9 mouse cellular contexts compared by ENCODE assay signal in the genomic region with DNA sequence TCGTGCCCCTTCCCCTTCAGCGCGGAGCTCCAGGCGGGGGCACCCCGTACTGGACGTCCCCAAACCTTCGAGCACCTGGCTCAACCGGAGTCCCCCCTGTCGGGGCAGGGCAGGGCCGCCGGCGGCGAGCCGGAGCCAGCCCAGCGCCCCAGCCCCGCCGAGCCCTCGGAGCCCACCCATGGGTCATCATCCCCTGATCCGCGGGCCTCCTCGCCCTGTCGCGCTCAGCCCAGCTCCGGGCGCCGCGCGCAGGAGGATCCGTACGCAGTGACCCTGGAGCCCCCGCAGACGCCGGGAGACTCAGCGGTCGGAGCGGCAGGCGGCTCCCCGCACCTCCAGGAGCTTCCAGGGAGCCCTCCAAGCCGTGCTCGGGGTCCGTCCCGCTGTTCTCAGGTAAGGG. TPM values are rescaled to one million over a fixed set of nuclear protein-coding genes. Genes with fewer than 3 reads are reported as not detected.
DNase-seq lines count a peak whose midpoint lies in the region; ATAC-seq and TF ChIP-seq lines count a peak whose summit lies in the region.
"Had no signal": no experiment of that assay in that cellular context is flagged by ENCODE, and none has a peak within 500 bp of the region (broad histone marks: within the 10 kb centered on the region; RNA-seq: fewer than 3 reads in every experiment).

TSS of gene Rasd2 (plus strand) at position 259 of the 400 bp plus-strand sequence.

- H3K4me2 ChIP-seq in lung, embryonic 14.5 days: peak within 1 kb of the TSS; percentile 95
- peak within 1 kb of the TSS; percentile 94 for H3K4me2 ChIP-seq in stomach, embryonic 14.5 days (replicated peaks; ENCODE audit: low read depth, low read length)

- 2% methylated on average over 42 of the region's 42 CpGs for WGBS in lung, embryonic 14.5 days
- WGBS in limb, embryonic 10.5 days: 2% methylated on average over 41 of the region's 42 CpGs
- 2% methylated on average over 42 of the region's 42 CpGs for WGBS in stomach, embryonic 14.5 days

- no peaks in the 10 kb centered on the region for H3K9me3 ChIP-seq in lung, embryonic 14.5 days (ENCODE audit: low read depth, low read length)
- no peaks in the 10 kb centered on the region for H3K9me3 ChIP-seq in limb, embryonic 10.5 days (replicated peaks)
- H3K9me3 ChIP-seq in stomach, embryonic 14.5 days (ENCODE audit: control insufficient read depth, low read depth, low read length): no peaks in the 10 kb centered on the region

- no peak for ATAC-seq in cerebellum, adult (ENCODE audit: insufficient number of reproducible peaks, low FRiP score, low TSS enrichment)
- ATAC-seq in lung, embryonic 14.5 days (ENCODE audit: insufficient read depth): no peak
- ATAC-seq in stomach, embryonic 14.5 days (ENCODE audit: insufficient number of reproducible peaks, insufficient read depth, low FRiP score, low read depth): no peak

- TF ChIP-seq CTCF in lung, embryonic 14.5 days (IDR thresholded peaks at IDR 0.05; ENCODE audit: low read depth): no peak

- peak; percentile 46 for DNase-seq in cerebellum, adult 11-12 months
- DNase-seq in lung, embryonic 14.5 days: no peak
- DNase-seq in lung, postnatal 14 days: no peak
- peak; percentile 24 for DNase-seq in gastrocnemius, postnatal 10 days
- DNase-seq in limb, embryonic 10.5 days (ENCODE audit: low spot score): peak; percentile 38
- no peak for DNase-seq in frontal cortex, postnatal 25 days (ENCODE audit: low spot score in 2 of 2)

- H3K27ac ChIP-seq in lung, embryonic 14.5 days (ENCODE audit: low read depth): no peak within 1 kb of the TSS
- peak within 1 kb of the TSS; percentile 19; the same call in 1 of the 2 replicates for H3K27ac ChIP-seq in limb, embryonic 10.5 days
- no peak within 1 kb of the TSS for H3K27ac ChIP-seq in stomach, embryonic 14.5 days (ENCODE audit: low read length)

- H3K36me3 ChIP-seq in lung, embryonic 14.5 days (ENCODE audit: insufficient read depth): no peaks in the 10 kb centered on the region
- H3K36me3 ChIP-seq in limb, embryonic 10.5 days: no peaks in the 10 kb centered on the region
- H3K36me3 ChIP-seq in stomach, embryonic 14.5 days (ENCODE audit: control insufficient read depth, insufficient read depth, low read length): no peaks in the 10 kb centered on the region

- peak within 1 kb of the TSS; percentile 40 for H3K9ac ChIP-seq in lung, embryonic 14.5 days
- H3K9ac ChIP-seq in stomach, embryonic 14.5 days (replicated peaks; ENCODE audit: low read depth, low read length): peak within 1 kb of the TSS; percentile 28; the same call in 1 of the 2 replicates

- peaks cover 44% of the 10 kb centered on the region for H3K27me3 ChIP-seq in lung, embryonic 14.5 days (ENCODE audit: insufficient read depth, low read length)
- peaks cover 82% of the 10 kb centered on the region for H3K27me3 ChIP-seq in limb, embryonic 10.5 days (ENCODE audit: low read depth, poor library complexity, severe bottlenecking)
- H3K27me3 ChIP-seq in stomach, embryonic 14.5 days (ENCODE audit: control insufficient read depth, insufficient read depth, low read length): peaks cover 24% of the 10 kb centered on the region; the same call in 1 of the 2 replicates

- peak within 1 kb of the TSS; percentile 46 for H3K4me3 ChIP-seq in lung, embryonic 14.5 days (ENCODE audit: low read depth, low read length)
- H3K4me3 ChIP-seq in limb, embryonic 10.5 days: peak within 1 kb of the TSS; percentile 59
- H3K4me3 ChIP-seq in stomach, embryonic 14.5 days (ENCODE audit: low read depth, low read length): peak within 1 kb of the TSS; percentile 45

- H3K4me1 ChIP-seq in lung, embryonic 14.5 days (ENCODE audit: insufficient read depth): peaks cover 3% of the 10 kb centered on the region; the same call in 1 of the 2 replicates
- H3K4me1 ChIP-seq in limb, embryonic 10.5 days: peaks cover 17% of the 10 kb centered on the region
- peaks cover 7% of the 10 kb centered on the region; the same call in 1 of the 2 replicates for H3K4me1 ChIP-seq in stomach, embryonic 14.5 days (ENCODE audit: control insufficient read depth, insufficient read depth, low read length)

RNA-seq across cellular contexts. Expression of gene Rasd2, which starts in this region (rescaled TPM):
- 0.78 and 1.2 TPM in 2 replicates for polyA plus RNA-seq in lung, embryonic 14.5 days (2014; fragmentation: Nextera tagmentation; extraction: Ambion mirVana)
- 1 to 10 TPM; 1.4 TPM for total RNA-seq in gastrocnemius, postnatal 10 days (2021)
- polyA plus RNA-seq in limb, embryonic 10.5 days (2016; fragmentation: Nextera tagmentation; extraction: Ambion mirVana): 0.05 and 0.35 TPM in 2 replicates
- 2.6 and 2.7 TPM in 2 replicates for polyA plus RNA-seq in stomach, embryonic 14.5 days (2014; fragmentation: Nextera tagmentation; extraction: Ambion mirVana)
- polyA plus RNA-seq: C2C12 had no signal

Comparison
In these comparisons a context has a peak if more than half of its experiments do, and no peak if none do; other contexts are left out.
1. Peak in DNase-seq, H3K4me3 ChIP-seq and H3K27ac ChIP-seq in limb, embryonic 10.5 days; RNA of the gene not detected or under 1 TPM.
2. DNase-seq: peak in cerebellum, adult 11-12 months (single experiment) and gastrocnemius, postnatal 10 days (single experiment); none in lung, embryonic 14.5 days (single experiment), lung, postnatal 14 days (single experiment) and frontal cortex, postnatal 25 days (0 of 2).
3. Peak in every context shown above with its lines, with median percentiles within 50 percentile points of each other: H3K4me3 ChIP-seq.